Mouse (Mus musculus): ENCODE measurements around the gene Aida. TPM values are rescaled to one million over a fixed set of nuclear protein-coding genes. Genes with fewer than 3 reads are reported as not detected.
"Not testable (repeated sequence)": the region's sequence is repeated elsewhere in the genome, so short reads cannot be mapped to it uniquely, and the experiment has no call there.

Gene Aida
- polyA plus RNA-seq, 2 experiments = 9.1 to 18.9 TPM

DNA sequence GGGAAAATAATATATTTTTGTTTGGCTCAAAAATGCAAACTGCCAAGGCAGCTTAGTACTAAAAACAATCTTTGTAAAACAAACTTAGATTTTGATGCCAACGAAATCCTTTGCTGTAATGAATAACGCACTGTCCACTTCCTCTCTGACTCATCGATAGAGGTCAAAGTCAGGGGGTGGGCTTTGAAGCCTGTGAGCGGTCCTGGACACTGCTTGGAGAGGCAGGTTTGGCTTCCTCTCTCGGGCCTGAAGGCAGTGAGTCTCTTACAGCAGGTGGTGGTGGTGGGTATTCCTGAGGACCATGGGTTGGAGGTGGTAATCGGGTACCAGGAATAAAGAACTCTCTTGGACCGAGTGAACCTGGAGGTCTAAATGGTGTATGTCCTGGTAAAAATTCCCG, 30.8 kb downstream of the Aida start:
- no peak for TF ChIP-seq CTCF (IDR thresholded peaks at IDR 0.05; ENCODE audit: low read depth)
- TF ChIP-seq EP300 (IDR thresholded peaks at IDR 0.05; ENCODE audit: low read depth) = no peak
- no peak for ATAC-seq (ENCODE audit: insufficient read depth)
- Histone ChIP-seq H3K27me3 (ENCODE audit: control insufficient read depth, insufficient read depth, low read length) (no peaks in the 10 kb centered on the region), H3K9ac (replicated peaks) (no peak overlapping the region), H3K4me3 (ENCODE audit: insufficient read depth in 1 of 2, low read depth in 2 of 2, low read length in 2 of 2) (no peak overlapping the region), H3K27ac (no peak overlapping the region), H3K36me3 (replicated peaks; ENCODE audit: control insufficient read depth, insufficient read depth, low read depth) (peaks cover 50% of the 10 kb centered on the region), H3K4me2 (ENCODE audit: low read depth) (no peak overlapping the region), H3K4me1 (replicated peaks; ENCODE audit: control insufficient read depth in 2 of 2, insufficient read depth in 2 of 2, low read length in 1 of 2) (no peaks in the 10 kb centered on the region), H3K9me3 (ENCODE audit: control insufficient read depth, low read length) (peaks cover 2% of the 10 kb centered on the region)
- no peak for DNase-seq (ENCODE audit: low read depth in 3 of 3, low spot score in 3 of 3)
- 81% methylated on average over 8 of the region's 8 CpGs for WGBS (ENCODE audit: insufficient replicate concordance)

DNA sequence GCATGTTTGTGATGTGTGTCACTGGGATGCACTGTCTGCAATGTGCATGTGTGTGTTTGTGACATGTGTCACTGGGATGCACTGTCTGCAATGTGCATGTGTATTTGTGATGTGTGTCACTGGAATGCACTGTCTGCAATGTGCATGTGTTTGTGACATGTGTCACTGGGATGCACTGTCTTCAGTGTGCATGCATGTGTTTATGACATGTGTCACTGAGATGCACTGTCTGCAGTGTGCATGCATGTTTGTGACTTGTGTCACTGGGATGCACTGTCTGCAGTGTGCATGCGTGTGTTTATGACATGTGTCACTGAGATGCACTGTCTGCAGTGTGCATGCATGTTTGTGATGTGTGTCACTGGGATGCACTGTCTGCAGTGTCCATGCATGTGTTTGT, 46.5 kb downstream of the Aida start:
- H3K36me3 ChIP-seq (replicated peaks; ENCODE audit: control insufficient read depth, insufficient read depth, low read depth) = peaks cover 15% of the 10 kb centered on the region
- WGBS (ENCODE audit: insufficient replicate concordance) = 84% methylated on average over 1 of the region's 1 CpGs

DNA sequence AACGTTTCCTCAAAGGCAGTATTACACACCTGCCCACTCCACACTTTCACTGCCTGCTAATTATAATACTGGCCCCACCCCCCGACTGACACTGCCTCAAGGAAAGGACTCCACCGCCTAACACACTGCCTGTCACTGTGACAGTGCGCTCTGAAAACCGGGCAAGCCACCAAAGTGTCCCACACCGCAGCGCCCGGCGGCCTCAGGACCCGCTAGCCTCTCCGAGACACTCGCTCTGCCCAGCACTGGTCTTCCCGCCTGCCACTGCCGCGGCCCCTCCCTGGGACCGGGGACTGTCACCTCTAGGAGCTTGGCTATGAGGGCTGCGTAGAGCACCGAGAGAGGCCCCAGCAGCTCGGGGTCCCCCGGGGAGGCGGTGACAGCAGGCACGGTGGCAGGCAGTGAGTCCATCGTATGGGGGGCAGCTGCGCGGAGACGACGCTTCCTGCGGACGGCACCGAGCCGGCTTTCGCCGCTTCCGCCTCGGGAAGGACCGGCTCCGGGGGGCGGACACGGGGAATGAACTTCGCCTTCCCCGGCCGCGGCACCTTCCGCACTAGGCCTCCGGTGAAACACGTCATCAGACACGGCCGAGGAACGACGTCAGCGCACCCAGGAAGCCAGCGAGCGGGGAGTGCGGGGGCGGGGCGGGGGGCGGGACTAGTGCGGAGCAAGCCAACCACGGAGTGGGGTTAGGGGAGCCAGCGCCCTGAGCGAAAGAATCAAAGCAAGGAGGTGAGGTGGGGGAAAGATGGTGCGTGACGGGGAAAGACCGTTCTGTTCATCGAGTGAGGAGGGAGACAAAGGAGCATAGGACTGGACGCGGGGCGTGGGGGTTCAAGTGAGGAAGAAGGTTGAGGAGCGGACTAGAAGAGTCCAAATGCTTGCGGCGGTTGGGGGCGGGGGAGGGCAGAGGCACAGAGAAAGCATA, 48.8 kb downstream of the Aida start:
- under 1% methylated on average over 71 of the region's 72 CpGs for WGBS (ENCODE audit: insufficient replicate concordance)
- H3K27ac ChIP-seq = peak overlapping the region; percentile 78
- DNase-seq (ENCODE audit: low read depth in 3 of 3, low spot score in 3 of 3) (peak; percentile 83 to 85 (median 84)), ATAC-seq (ENCODE audit: insufficient read depth) (peak; percentile 96)
- H3K4me3 ChIP-seq (ENCODE audit: insufficient read depth in 1 of 2, low read depth in 2 of 2, low read length in 2 of 2) = peak overlapping the region; percentile 85 to 93
- H3K9me3 ChIP-seq (ENCODE audit: control insufficient read depth, low read length) = no peaks in the 10 kb centered on the region
- no peak for TF ChIP-seq EP300 (IDR thresholded peaks at IDR 0.05; ENCODE audit: low read depth)
- no peak for TF ChIP-seq CTCF (IDR thresholded peaks at IDR 0.05; ENCODE audit: low read depth)
- H3K9ac ChIP-seq (replicated peaks) = peak overlapping the region; percentile 93
- H3K4me1 ChIP-seq (replicated peaks; ENCODE audit: control insufficient read depth in 2 of 2, insufficient read depth in 2 of 2, low read length in 1 of 2) = peaks cover 2 to 4% of the 10 kb centered on the region in 2 experiments
- H3K36me3 ChIP-seq (replicated peaks; ENCODE audit: control insufficient read depth, insufficient read depth, low read depth) = peaks cover 12% of the 10 kb centered on the region
- peak overlapping the region; percentile 85 for H3K4me2 ChIP-seq (ENCODE audit: low read depth)
- no peaks in the 10 kb centered on the region for H3K27me3 ChIP-seq (ENCODE audit: control insufficient read depth, insufficient read depth, low read length)

More for the DNA sequence above, 46.5 kb downstream of the Aida start:
- not testable (repeated sequence) for DNase-seq (ENCODE audit: low read depth in 3 of 3, low spot score in 3 of 3); H3K27me3 ChIP-seq (ENCODE audit: control insufficient read depth, insufficient read depth, low read length); H3K4me2 ChIP-seq (ENCODE audit: low read depth); H3K9ac ChIP-seq (replicated peaks); H3K4me1 ChIP-seq (replicated peaks; ENCODE audit: control insufficient read depth in 2 of 2, insufficient read depth in 2 of 2, low read length in 1 of 2); H3K9me3 ChIP-seq (ENCODE audit: control insufficient read depth, low read length); H3K4me3 ChIP-seq (ENCODE audit: insufficient read depth in 1 of 2, low read depth in 2 of 2, low read length in 2 of 2); H3K27ac ChIP-seq; ATAC-seq (ENCODE audit: insufficient read depth)

DNA sequence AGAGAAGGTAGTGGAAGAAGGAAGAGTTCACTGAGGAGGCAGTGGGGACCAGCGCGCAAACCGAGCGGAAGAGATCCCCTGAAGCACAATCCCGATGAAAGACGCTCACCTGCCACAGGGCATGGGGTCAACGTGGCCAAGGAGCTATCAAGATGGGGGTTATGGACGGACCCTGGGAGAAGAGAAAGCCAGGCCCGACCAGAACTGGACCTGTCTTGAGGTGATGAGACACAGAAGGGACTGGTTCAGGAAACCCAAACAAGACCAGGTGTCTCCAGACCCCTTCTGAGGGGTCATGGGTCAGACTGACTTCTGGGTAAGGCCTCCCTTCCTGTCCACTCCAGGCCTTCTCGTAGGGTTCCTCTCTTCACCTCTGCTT, 49.4 kb downstream of the Aida start:
- Histone ChIP-seq H3K27me3 (ENCODE audit: control insufficient read depth, insufficient read depth, low read length) (no peaks in the 10 kb centered on the region), H3K9me3 (ENCODE audit: control insufficient read depth, low read length) (no peaks in the 10 kb centered on the region), H3K4me3 (ENCODE audit: insufficient read depth in 1 of 2, low read depth in 2 of 2, low read length in 2 of 2) (peak overlapping the region; percentile 85 to 93), H3K36me3 (replicated peaks; ENCODE audit: control insufficient read depth, insufficient read depth, low read depth) (peaks cover 12% of the 10 kb centered on the region), H3K27ac (peak overlapping the region; percentile 37), H3K4me1 (replicated peaks; ENCODE audit: control insufficient read depth in 2 of 2, insufficient read depth in 2 of 2, low read length in 1 of 2) (peaks cover 2 to 4% of the 10 kb centered on the region in 2 experiments), H3K4me2 (ENCODE audit: low read depth) (peak overlapping the region; percentile 85), H3K9ac (replicated peaks) (peak overlapping the region; percentile 93)
- ATAC-seq (ENCODE audit: insufficient read depth) = no peak
- no peak for DNase-seq (ENCODE audit: low read depth in 3 of 3, low spot score in 3 of 3)
- TF ChIP-seq EP300 (IDR thresholded peaks at IDR 0.05; ENCODE audit: low read depth) = no peak
- no peak for TF ChIP-seq CTCF (IDR thresholded peaks at IDR 0.05; ENCODE audit: low read depth)
- WGBS (ENCODE audit: insufficient replicate concordance) = 4% methylated on average over 10 of the region's 10 CpGs

- no peak for ATAC-seq (ENCODE audit: insufficient read depth)
- WGBS (ENCODE audit: insufficient replicate concordance) = 9% methylated on average over 6 of the region's 6 CpGs
- H3K9me3 ChIP-seq (ENCODE audit: control insufficient read depth, low read length) = no peaks in the 10 kb centered on the region
- peak; percentile 73 for TF ChIP-seq CTCF (IDR thresholded peaks at IDR 0.05; ENCODE audit: low read depth)
- TF ChIP-seq EP300 (IDR thresholded peaks at IDR 0.05; ENCODE audit: low read depth) = no peak
- peak; percentile 60 to 73 (median 61) for DNase-seq (ENCODE audit: low read depth in 3 of 3, low spot score in 3 of 3)
- no peaks in the 10 kb centered on the region for H3K27me3 ChIP-seq (ENCODE audit: control insufficient read depth, insufficient read depth, low read length)
- H3K4me2 ChIP-seq (ENCODE audit: low read depth) = no peak overlapping the region
- peaks cover 2 to 4% of the 10 kb centered on the region in 2 experiments for H3K4me1 ChIP-seq (replicated peaks; ENCODE audit: control insufficient read depth in 2 of 2, insufficient read depth in 2 of 2, low read length in 1 of 2)
- no peak overlapping the region for H3K4me3 ChIP-seq (ENCODE audit: insufficient read depth in 1 of 2, low read depth in 2 of 2, low read length in 2 of 2)
- H3K27ac ChIP-seq = no peak overlapping the region
- H3K36me3 ChIP-seq (replicated peaks; ENCODE audit: control insufficient read depth, insufficient read depth, low read depth) = peaks cover 3% of the 10 kb centered on the region; the same call in 1 of the 2 replicates
- no peak overlapping the region for H3K9ac ChIP-seq (replicated peaks)
Observed at GRCm38 (mm10) chr1:183349840-183350239, 53.5 kb downstream of the Aida start.

All from liver, embryonic 14.5 days (tissue).